Mouse (Mus musculus): ENCODE measurements at regions not wholly inside any gene's neighbourhood (a gene's known extent, or its start where the extent isn't known, plus 50 kb on each side); places are given as distances from the start of the nearest gene placed in this dataset.

DNA sequence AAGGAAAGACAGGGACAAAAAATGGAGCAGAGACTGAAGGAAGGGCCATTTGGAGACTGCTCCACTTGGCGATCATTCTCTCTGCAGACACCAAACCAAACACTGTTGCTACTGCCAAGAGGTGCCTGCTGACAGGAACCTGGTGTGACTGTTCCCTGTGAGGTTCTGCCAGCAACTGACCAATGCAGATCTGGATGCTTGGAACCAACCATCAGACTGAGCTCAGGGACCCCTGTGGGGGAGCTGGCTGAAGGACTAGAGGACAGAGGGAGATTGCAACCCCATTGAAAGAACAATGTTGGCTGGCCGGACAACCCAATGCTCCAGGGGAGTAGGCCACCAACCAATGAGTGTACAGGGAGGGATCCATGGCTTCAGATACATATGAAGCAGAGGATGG, 139.2 kb upstream of the Cep126 start:
- no peak for DNase-seq

DNA sequence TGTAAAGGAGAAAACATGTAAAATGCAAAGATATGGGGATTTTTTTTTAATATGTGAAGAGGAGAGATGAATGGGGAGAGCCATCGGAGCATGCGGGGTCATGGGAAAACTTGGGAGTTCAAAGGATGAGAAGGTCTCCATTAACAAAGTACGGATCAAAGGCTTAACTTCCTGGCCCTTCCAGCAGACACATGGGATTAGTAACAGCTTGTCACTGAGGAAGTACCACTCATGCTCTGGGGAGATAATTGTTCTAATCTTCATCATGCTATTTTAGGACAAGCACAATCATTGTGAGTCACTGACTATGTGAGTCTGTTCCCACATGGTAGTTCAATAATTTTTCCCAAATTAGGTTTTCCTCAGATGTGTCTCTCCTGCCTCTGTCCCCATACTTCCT, 115.4 kb upstream of the Cep126 start:
- DNase-seq: no peak

DNA sequence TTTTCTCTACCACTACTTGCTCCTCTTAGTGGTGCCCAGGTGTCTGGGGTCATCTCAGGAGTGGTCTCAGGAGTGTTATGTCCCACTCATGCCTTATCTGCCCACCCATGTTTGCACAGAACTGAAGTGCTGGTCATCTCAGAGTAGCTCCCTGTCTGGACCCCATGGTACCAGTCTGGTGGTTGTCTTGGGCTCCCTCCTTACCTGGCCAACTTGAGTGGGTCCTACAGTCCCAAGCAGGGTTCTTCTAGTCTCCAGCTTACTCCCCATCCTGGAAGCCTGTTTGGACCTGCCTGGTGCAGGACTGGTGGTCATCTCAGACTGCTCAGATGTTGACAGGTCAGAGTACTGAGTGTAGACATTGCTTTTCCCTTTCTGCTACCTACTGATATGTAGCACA, 94.0 kb upstream of the Cep126 start:
- no peak for DNase-seq

DNA sequence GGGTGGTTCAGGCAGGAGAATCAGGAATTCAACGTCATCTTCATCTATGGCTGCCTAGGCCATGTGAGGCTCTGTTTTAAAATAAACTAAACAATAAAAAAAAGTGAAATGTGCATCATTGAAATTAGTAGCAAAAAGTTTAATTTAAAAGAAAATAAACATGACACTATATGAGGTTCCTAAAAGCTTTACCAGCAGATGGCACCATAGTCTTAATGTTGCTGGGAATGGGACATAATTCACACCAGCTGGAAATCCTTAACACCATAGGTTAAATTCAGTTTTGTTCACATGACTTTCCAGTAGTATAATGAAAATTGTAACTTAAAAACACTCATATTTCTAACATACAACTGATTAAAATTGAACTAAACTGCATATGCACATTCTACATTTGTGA, 92.3 kb upstream of the Cep126 start:
- no peak for DNase-seq

DNA sequence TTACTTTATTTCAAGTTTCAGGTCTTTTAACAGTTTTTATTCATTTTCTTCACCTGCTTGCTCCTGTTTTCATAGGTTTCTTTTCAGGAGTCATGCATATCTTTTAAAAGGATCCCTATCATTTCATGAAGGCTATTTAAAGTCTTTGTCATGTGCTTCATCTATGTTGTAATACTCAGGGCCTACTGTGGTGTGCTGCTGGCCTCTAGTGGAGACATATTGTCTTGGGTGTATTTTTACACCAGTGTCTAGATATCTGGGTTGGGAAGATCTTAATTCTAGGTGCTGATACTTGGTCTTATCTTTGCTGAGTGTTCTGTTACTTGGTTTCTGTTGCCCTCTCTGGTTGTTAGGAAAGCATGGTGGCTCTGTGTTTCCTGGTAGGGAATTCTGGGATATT, 74.8 kb upstream of the Cep126 start:
- peak; percentile 24 to 78 for DNase-seq

DNA sequence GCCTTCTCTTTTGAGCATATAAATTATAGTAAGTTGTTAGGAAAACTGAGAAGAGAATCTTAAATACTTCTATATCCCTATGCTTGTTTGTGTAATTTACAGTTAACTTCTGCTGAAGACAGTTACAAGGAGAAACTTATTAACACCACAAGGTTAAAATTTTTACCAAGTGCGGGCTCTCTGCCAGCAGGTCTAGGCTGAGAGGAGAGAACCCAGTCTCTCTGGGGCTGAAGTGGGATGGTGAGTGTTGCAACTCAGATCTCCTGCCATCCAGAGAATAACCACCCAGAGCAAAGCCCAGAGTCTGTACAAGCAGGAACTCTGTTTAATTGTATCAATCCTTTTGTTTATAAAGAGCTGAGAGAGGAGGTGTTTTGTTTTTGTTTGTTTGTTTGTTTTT, 51.3 kb upstream of the Cep126 start:
- peak; percentile 77 to 85 for DNase-seq

Data from kidney, adult 8-10 months (tissue).